Mouse (Mus musculus): ENCODE results near the gene Alox5ap. TPM values are rescaled to one million over a fixed set of nuclear protein-coding genes. Genes with fewer than 3 reads are reported as not detected.

The Alox5ap gene
- polyA plus RNA-seq, 1 experiment from 2014 or later, result 29.7 TPM

Small RNA genes lying within 50 kb of the gene (microRNA-seq; reads per million reads assigned to microRNA genes)
- gene Gm24105 (ENCODE audit: borderline number of aligned reads), result not detected

Other genes with a start within 250 kb of the Alox5ap start
- 77.0 and 78.9 TPM in 2 replicates for gene Uspl1, start 80.4 kb upstream of the Alox5ap start, polyA plus RNA-seq (2015; fragmentation: Nextera tagmentation; extraction: Ambion mirVana)
- gene Hmgb1, start 80.3 kb upstream of the Alox5ap start, polyA plus RNA-seq (2015; fragmentation: Nextera tagmentation; extraction: Ambion mirVana), result 2,611 and 2,714 TPM in 2 replicates
- gene Medag, start 147.0 kb downstream of the Alox5ap start, polyA plus RNA-seq (2015; fragmentation: Nextera tagmentation; extraction: Ambion mirVana), result 1.3 and 2.0 TPM in 2 replicates
- gene Tex26, start 174.9 kb downstream of the Alox5ap start, polyA plus RNA-seq (2015; fragmentation: Nextera tagmentation; extraction: Ambion mirVana), result 0.44 and 0.91 TPM in 2 replicates

Data from thymus, postnatal 0 days (tissue).